Mouse (Mus musculus): ENCODE measurements around the gene App.

The App gene

DNA sequence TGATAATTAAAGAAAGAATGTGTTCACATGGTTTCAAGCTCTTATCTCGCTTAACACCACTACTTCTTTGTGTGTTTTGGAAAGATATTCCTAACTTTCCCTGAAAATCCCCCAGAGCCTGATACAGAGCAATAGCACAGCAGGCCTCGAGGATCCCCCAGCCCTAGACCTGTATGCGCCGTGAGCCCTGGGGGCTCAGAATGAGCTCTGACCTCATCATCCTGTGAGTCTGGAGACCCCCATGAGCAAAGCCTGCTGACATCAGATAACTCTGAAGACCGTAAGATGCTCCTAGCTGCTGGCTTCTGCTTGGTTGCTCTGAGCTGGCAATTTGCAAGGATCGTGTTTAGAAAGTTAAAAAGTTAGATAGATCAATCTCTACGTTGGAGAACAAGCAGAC is 155.7 kb downstream of the App start:
- no peak for DNase-seq

DNA sequence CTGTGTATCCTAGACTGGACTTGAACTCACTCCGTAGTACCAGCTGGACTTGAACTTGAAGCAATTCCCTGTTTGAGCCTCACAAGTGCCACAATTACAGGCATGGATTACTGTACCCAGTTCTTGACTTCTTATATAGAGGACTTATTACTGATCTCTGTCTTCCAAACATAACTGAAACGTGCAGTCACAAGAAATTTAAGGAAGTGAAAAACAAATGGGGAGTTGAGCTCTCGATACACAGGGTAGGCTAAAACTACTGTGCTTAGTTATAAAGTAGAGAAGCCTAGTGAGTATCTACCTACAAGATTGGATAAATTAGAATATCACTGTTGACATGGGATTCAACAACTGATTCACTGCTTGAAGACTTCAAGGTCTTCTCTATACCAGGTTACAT is 160.9 kb downstream of the App start:
- no peak for DNase-seq

DNA sequence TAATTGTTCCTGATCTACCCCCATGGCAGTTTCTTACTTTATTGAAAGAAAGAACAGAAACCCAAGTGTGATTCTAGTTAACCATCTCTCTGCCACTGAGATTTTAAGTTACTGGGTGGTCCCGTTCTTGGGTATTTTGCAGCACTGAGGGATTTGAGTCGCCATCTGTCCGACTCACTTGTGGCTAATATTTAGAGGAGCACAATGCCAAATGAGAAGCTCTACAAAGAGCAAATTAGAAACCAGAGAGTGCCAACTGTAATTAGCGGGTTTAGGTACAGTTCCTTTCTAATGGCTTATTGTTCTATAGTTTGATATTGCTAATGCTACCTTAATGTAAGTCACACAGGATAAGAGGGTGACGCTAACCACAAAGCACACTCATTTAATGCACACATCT is 161.4 kb downstream of the App start:
- no peak for DNase-seq

DNA sequence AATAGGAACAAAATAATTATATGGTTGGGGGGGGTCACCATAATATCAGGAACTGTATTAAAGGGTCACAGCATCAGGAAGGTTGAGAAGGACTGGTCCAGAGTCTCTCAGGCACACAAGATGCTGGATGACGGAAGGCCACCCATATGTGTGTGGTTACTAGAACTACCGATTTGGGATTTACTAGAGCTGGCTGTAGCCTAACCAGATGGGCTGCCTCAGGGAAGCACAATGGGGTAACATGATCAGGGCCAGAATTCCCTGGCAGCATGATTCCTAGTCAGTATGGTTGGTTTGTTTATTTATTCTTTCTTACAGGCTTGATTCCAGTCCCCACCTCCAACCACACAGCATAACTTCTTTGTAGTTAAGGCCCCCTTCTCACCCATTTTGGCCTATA is 162.9 kb downstream of the App start:
- no peak for DNase-seq

DNA sequence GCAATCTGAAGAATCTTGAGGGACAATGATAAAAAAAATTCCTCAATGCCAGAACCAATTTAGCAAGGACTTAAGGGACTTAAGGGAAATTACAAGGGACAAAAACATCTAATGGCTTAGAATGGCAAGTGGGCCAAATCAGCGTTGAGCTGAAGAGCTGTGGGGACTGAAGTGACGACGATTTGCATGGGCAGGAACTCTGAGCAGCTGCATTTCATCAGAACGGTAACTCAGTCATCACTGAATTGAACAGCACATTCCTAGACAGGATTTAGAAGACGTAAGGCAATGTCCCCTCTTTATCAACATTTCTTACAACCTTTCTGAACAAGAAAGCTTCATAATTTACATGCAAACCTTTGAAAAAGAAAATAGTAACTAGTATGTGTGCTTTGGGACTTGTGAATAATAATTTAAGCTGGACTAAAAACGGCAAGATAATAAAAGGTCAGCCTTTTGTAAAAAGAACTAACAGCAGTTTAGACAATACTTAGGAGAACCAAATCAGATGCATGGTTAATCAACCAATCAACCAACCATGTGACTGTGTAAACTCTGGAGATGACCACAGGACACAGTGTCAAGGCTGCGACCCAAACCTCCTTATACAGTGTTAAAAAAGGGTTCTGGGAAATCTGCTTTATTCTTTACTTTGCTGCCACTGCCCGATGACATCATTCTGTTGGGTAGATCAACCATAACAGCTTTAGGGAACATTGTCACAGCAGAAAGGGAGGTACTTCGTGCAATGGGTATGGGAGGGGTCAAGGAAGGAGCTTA is 164.5 kb downstream of the App start:
- DNase-seq: no peak

DNA sequence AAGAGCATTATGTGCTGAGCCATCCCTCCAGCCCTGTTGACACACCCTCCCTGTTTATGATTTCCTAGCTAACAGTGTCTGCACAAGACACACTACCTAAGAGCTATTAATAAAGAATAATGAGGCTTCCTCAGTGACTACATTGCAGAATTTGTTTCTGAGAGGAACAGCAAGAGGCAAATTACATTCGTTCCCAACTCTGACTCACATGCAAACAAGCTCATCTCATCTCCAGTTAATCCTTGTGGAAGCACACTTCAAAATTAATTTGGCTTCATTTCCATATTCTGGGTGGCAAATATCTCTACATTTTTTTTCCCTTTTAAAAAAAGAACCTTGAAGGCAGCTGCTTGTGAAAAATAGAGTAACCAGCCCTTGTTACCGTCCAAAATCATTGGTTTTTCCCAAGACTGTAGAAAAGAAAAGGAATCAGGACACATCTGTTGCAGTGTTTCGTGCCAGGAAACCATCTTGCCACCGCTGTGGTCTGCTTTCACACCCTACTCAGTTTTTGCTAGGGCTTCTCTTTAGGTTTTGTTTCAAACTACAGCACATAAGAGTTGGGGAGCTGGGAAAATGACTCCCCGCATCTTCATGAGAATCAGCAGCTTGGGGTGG is 171.5 kb downstream of the App start:
- no peak for DNase-seq

DNA sequence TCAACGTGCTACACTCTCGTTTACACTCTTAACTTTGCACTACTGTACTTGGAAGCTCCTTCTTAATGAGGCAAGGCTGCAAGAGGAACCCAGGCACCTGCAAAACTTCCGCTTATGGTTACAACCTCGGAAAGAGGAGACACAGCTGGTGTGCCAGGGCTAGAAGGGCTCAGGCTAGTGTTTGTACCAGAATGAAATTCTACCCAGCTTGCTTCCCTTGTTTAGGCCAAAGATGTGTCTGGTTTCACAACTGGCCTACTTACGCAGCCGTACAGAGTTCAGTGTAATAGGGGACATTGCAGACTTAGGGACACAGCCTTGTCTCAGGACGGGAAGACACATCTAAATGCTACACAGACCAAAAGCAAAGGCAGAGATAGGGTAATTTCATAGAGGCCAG is 173.3 kb downstream of the App start:
- DNase-seq: peak in 1 of 2 experiments; percentile 30

DNA sequence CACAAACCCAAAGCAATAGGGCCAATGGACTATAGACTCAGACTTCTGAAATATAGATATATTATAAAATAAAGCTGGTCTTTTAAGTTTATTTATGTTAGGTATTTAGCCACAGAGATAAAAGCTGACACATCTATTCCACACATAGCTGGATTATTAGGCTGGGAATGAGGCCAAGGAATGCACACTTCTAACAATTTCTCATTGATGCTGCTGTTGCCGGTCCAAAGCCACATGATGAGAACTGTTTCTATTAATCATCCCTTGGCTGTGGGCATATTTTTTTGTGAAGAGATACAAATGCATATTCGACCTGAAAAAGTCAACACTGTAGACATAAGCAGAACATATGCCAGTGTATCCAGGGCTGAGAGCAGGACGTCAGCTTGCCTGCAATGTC is 176.0 kb downstream of the App start:
- no peak for DNase-seq

DNA sequence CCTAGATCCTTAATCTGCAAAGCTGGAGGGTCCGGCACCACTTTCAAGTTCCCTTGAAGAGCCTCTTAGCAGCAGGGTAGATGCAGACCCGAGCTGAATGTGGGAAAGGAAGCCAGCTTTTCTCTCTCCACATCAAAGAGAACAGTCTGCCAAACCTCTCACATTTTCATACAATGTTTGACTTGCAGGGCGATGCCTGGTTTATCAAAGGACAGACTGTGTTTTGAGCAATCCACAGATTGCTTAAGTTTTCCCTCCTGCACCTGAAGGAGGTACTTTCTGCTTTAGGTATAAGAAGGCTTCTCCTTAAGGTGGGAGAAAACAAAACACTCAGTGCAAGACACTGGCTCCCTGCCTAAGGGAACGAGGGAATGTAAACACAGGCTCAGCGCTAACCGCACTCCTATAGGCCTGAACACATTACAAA is 178.1 kb downstream of the App start:
- peak; percentile 85 to 87 for DNase-seq

DNA sequence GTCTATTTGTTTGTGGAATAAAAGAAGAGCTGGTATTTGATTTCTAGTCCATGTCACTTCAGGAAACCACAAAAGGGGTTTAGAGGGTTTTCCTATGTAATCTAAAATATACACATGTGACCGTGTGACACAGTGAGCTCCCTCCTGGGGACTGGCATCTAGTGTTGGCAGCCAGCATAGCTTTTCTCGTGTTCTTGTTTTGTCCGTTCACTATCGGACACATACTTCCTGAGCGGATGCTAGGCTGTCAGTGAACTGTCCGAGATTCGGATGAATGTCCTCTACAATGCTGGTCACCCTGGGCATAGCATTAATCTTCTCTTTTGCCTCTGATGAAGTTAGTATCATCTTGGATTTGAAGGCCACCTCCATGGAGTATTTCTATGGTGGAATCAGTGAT is 180.7 kb downstream of the App start:
- no peak for DNase-seq

DNA sequence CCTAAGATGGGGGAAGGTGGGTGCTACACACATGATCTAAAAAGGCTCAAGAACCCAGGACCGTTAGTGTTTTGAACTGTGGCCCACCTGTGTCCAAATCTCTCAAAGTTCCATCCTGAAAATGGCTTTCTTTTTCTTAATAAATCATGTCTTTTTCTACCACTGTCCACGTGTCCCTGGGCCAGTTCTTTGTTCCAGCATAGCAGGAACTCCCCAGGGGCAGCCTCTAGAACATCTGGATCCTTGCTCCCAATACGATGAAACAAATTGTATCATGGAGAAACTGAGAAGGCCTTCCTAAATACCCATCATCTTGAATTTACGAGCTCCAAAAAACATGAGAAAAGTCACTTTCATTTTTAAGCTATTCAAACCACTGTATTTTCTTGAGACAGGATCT is 182.6 kb downstream of the App start:
- no peak for DNase-seq

DNA sequence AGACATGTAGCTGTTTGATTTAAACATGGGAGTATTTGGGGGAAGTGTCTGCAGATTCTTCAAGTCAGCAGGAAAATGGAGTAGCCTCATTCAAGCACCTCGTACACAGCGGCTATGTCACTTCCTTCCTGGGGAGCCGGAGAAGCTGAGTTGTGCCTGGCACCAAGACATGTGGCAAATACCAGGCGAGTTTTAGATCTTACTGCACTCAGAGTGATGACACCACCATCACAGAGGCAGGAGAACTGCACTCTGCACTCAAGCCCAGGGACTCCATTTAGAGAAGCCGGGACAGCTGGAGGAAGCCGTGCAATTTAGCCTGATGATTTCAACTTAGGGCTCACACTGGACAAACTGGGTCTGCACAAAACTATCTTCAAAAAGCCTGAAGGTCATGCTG is 183.6 kb downstream of the App start:
- peak; percentile 14 to 26 for DNase-seq

DNA sequence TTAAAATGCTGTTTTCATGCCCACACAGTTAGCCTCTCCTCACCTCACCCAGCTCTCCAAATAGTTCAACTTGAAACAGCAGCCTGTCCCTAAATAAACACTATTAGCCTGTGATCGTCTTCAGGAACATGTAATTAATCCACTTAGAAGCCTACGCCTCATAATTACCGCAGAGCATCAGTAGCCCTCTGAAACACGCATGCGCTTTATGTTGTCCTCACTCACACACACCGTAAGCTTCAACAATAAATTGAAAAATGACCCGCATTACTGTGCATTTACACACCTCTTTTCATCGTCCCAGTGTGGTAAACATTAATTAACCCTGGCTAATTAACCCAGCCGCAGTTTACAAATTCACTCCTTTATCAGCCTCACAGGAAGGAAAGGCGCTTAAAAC is 184.1 kb downstream of the App start:
- no peak for DNase-seq

DNA sequence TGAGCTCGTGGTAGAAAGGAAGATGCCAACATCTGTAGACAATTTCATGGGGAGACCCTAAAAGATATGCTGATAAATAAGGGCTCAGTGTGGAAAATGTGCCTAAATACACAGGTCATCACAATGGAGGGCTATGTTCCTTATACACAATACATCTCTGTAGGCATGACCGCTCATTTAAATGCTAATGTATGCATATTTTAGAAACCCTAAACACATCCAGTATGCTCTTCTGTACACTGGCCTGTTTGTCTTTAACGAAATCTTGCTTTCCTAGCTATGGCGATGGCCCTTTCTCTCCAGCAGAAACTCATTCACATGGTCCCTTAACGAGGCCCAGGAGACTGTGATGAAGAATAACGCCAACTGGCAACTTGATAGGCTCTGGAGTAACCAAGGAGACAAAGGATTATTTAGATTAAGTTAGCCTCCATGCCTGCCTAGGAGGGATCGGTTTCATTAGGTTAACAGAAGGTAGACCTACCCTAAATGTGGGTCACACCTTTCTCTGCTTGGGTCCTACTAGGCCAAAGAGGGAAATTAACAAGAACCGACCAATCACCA is 185.8 kb downstream of the App start:
- no peak for DNase-seq

DNA sequence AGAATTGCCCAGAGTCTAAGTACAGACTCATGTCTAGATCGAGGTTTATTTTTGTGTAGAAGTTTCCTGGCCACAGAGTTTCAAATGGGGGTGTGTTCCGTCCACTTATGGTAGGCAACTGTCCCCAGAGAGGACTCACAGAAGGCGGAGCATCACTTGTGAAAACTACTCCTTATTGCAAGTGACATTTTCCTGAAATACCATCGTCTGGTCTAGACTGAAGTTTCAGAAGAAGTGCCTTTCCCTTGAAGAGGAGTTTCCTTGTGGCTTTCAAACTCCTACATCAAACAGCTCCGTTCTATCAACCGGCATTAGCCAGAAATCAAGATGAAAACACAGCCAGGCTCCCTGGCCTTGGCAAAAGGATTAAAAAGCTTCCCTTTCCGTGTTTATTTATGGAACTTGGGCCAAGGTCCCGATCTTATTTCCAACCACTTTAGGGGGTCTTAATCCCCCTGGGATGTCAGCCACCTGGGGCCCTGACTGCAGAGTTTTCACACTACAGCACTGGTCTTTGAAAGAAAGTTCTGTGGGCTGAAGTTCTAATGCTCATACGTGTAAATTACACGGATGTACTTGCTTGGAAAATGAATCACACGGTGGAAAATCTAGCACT is 187.4 kb downstream of the App start:
- DNase-seq: no peak

DNA sequence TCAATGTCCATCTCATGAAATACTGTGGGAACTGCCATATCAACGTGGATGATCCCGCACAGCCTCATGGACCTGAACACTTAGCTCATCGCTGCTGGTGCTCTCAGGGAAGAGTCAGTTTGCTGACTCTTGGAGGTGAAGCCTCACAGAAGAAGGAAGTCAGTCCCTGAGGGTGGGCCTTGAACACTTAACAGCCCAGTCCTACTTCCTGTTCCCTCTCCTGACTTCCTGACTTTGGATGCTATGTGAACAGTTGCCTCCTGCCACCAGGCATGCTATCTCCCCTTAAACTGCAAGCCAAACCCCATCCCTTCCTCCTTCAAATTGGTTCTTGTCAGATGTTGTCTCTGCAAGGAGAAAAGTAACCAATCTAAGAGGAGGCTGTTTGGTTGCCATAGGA is 188.2 kb downstream of the App start:
- no peak for DNase-seq

DNA sequence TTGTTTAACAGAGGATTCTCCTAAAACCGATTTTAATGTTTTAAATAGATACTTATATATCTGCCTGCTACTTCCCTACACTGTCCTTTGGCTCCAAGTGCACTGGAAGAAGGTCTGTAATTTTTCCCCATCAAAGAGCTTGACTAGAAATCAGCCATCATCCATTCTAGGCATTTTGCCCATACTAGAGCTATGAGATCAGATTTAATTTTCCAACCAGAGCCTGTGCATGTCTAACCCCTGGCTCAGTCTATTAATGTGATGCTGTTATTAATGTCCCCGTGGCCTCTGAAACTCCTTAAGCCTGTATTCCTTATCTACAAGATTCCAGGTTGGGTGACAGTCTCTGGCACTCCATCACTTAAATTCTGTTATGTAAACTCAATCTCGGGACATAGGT is 190.1 kb downstream of the App start:
- DNase-seq: no peak

DNA sequence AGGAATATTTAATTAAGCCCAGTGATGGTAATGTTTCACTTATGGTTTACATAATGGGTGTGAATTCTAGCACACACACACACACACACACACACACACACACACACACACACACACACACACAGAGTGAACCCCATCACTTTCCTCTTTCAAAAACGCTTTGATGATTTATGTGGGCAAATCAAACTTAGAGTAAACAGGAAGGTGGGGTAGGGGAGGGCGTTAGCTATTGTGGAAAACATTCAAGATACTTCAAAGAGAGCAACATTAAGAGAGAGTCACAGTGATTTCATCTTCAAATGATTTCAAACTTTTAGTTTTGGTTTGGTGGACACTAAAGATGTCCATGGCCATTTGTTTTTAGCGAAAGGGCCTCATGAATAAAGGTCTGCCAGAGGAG is 191.0 kb downstream of the App start:
- no peak for DNase-seq

DNA sequence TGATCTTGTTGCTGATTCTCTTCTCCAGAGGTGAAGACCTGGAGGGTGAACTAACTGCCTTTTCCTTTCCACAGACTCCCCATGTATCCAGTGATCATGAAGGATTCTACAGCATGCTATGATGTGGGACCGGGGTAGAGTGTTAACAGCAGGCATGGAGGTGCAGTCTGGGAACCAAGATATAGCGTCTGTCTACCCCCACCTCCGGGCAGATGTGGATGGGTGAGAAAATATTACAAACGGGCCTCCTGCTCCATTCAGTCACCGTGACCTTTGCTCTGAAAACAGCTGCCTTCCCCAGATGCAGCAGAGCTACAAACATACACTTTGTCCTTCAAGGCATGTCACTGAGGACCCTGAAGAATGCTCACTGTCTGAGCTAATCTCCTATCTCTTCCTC is 195.0 kb downstream of the App start:
- no peak for DNase-seq

DNA sequence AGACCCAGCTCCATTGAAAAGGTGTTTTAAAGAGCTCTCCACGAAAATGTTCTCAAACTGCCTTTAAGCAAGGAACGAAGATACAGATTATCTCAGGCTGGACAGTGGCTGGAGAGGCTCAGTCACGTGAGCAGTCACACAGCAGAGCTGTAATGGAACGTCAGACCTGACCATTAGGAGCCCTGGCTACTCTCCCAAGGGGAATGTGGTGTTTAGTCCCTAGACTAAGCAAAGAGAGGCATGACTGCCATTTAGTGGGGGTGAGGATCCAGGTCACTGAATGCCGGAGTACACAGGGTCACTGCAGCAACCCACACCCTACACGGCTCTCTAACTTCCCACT is 199.4 kb downstream of the App start:
- no peak for DNase-seq

DNA sequence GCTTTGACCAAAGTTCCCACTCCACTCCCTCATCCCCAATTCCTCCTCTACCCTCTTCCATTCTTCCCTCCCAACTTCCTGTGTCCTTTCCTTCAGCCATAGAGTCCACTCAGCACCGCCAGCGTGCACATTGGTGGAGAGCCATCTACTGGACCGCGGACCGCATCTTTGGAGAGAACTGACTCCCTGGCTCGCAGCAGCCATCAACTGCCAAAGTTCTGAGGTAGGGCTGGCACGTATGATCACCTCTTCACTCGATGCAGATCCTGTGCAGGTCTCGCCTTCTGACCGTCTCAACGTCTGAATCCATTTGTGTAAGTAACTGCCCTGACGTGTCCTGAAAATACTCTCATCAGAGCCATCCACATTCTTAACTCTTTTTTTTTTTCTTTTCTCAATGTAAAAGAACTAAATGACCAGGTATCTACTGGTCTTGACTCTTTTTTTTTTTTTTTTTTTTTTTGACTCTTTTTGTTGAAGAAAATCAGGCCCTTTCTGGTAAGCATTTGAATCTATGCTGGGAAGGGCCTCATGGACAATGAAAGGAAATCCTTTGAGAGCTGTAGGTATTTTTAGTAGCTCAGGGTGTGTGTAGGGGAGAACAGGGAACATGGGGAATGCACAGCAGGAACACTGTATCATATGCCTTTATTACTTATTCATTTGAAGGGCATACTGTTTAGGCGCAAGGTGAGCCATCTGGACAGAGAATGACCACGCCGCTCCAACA is 200.0 kb downstream of the App start:
- no peak for DNase-seq

DNA sequence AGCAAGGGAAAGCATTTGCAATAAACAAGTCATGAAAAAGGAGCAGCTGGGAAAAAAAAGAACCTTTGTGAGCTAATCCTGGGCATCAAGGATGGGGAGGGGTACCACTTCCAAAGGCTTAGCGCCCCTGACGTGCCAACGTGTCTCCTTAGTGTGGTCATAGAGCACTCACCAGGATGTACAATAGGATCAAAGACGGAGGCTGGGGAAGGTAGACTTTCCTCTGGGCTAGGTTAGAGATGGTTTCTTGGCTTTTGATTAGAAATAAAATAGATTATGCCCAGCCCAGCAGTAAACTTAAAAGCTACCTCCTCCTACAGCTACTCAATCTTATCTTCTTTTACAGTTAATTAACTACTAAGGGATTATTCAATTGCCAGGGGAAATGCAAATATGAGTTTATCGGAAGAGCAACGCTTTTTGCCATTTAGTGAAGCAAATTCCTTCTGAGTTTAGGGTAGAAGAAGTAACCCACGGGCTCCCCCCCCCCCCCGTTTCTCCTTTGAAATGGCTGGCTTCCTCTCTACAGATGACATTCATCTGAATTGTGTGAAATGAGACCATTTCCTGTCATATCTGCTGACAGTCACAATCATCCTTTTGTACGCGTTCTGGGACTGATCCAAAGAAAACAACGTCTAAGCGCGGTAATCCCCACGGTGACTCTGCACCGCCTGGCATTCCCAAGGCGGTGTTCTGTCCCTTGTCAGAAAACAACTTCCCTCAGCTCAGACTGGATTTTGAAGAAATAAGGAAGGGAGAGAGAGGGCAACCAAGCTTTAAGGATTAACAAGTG is 201.8 kb downstream of the App start:
- no peak for DNase-seq

DNA sequence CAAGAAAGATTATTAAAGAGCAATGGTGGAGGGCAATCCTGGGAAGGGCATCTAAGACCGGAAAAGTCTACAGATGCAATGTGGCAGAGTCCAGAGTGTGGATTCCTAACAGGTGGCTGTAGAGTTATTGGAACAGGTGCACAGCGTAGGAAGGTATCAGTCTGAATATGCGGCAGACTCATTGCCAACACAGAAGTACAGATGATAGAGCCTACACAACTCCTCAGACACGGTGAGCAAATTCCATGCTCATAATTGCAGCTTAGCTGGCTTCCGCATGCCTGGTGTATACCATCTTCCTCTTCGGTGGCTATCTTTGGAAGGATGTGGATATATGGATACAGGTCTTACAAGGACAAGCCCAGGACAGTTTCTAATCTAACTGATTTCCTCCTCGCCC is 204.5 kb downstream of the App start:
- DNase-seq: no peak

Measured in lung, adult 18-20 months (tissue).